Mouse (Mus musculus): ENCODE results near the gene Arfgap3. TPM values are rescaled to one million over a fixed set of nuclear protein-coding genes. Genes with fewer than 3 reads are reported as not detected.
A peak's percentile ranks its signal among the peaks of the same experiment; 100 is the strongest.
"Not testable (repeated sequence)": the region's sequence is repeated elsewhere in the genome, so short reads cannot be mapped to it uniquely, and the experiment has no call there.

Gene Arfgap3
- polyA plus RNA-seq, 1 experiment from 2014 or later = 43.3 TPM

GRCm38 (mm10) chr15:83344157-83344556, 5.9 kb downstream of the Arfgap3 start:
- no peaks in the 10 kb centered on the region for H3K27me3 ChIP-seq
- no peak overlapping the region for H3K4me3 ChIP-seq
- peaks cover 12% of the 10 kb centered on the region for H3K36me3 ChIP-seq
- H3K9me3 ChIP-seq = no peaks in the 10 kb centered on the region
- no peak overlapping the region for H3K27ac ChIP-seq
- 22% methylated on average over 7 of the region's 7 CpGs for WGBS
- no peak overlapping the region for H3K9ac ChIP-seq
- peaks cover 12% of the 10 kb centered on the region for H3K4me1 ChIP-seq
- no peak overlapping the region for H3K4me2 ChIP-seq (replicated peaks)
- no peak for ATAC-seq (ENCODE audit: insufficient number of reproducible peaks, insufficient read depth, low FRiP score, low TSS enrichment)

- no peak for ATAC-seq (ENCODE audit: insufficient number of reproducible peaks, insufficient read depth, low FRiP score, low TSS enrichment)
- 78% methylated on average over 6 of the region's 6 CpGs for WGBS
- no peaks in the 10 kb centered on the region for H3K27me3 ChIP-seq
- no peaks in the 10 kb centered on the region for H3K9me3 ChIP-seq
- H3K9ac ChIP-seq = no peak overlapping the region
- H3K4me3 ChIP-seq = no peak overlapping the region
- H3K4me2 ChIP-seq (replicated peaks) = no peak overlapping the region
- peaks cover under 1% of the 10 kb centered on the region; the same call in 1 of the 2 replicates for H3K4me1 ChIP-seq
- H3K36me3 ChIP-seq = peaks cover 35% of the 10 kb centered on the region
- H3K27ac ChIP-seq = no peak overlapping the region
Observed at GRCm38 (mm10) chr15:83338908-83339307, 11.1 kb downstream of the Arfgap3 start.

- H3K27ac ChIP-seq = no peak overlapping the region
- ATAC-seq (ENCODE audit: insufficient number of reproducible peaks, insufficient read depth, low FRiP score, low TSS enrichment) = no peak
Observed at GRCm38 (mm10) chr15:83337903-83338870, 11.9 kb downstream of the Arfgap3 start.

GRCm38 (mm10) chr15:83332373-83332772, 17.7 kb downstream of the Arfgap3 start:
- no peak for ATAC-seq (ENCODE audit: insufficient number of reproducible peaks, insufficient read depth, low FRiP score, low TSS enrichment)
- Histone ChIP-seq H3K9ac (no peak overlapping the region), H3K4me3 (no peak overlapping the region), H3K36me3 (peaks cover 65% of the 10 kb centered on the region), H3K4me1 (no peaks in the 10 kb centered on the region), H3K27ac (no peak overlapping the region), H3K27me3 (no peaks in the 10 kb centered on the region), H3K9me3 (no peaks in the 10 kb centered on the region), H3K4me2 (replicated peaks) (no peak overlapping the region)
- 79% methylated on average over 3 of the region's 3 CpGs for WGBS

More at GRCm38 (mm10) chr15:83337903-83338870, 11.9 kb downstream of the Arfgap3 start:
- no peaks in the 10 kb centered on the region for H3K9me3 ChIP-seq
- H3K9ac ChIP-seq = no peak overlapping the region
- no peaks in the 10 kb centered on the region for H3K27me3 ChIP-seq
- no peak overlapping the region for H3K4me2 ChIP-seq (replicated peaks)
- H3K36me3 ChIP-seq = peaks cover 39% of the 10 kb centered on the region
- H3K4me1 ChIP-seq = no peaks in the 10 kb centered on the region
- H3K4me3 ChIP-seq = no peak overlapping the region
- WGBS = 86% methylated on average over 8 of the region's 8 CpGs

- no peak overlapping the region for H3K9ac ChIP-seq
- 82% methylated on average over 5 of the region's 5 CpGs for WGBS
- H3K27me3 ChIP-seq = no peaks in the 10 kb centered on the region
- ATAC-seq (ENCODE audit: insufficient number of reproducible peaks, insufficient read depth, low FRiP score, low TSS enrichment) = no peak
- no peak overlapping the region for H3K4me2 ChIP-seq (replicated peaks)
- no peaks in the 10 kb centered on the region for H3K9me3 ChIP-seq
- peaks cover 65% of the 10 kb centered on the region for H3K36me3 ChIP-seq
- no peaks in the 10 kb centered on the region for H3K4me1 ChIP-seq
- no peak overlapping the region for H3K4me3 ChIP-seq
- no peak overlapping the region for H3K27ac ChIP-seq
Observed at GRCm38 (mm10) chr15:83328952-83329351, 21.1 kb downstream of the Arfgap3 start.

GRCm38 (mm10) chr15:83323071-83323470, 27.0 kb downstream of the Arfgap3 start:
- Histone ChIP-seq H3K9ac (no peak overlapping the region), H3K36me3 (peaks cover 66% of the 10 kb centered on the region), H3K4me2 (replicated peaks) (no peak overlapping the region), H3K9me3 (no peaks in the 10 kb centered on the region), H3K27me3 (no peaks in the 10 kb centered on the region), H3K4me1 (no peaks in the 10 kb centered on the region), H3K4me3 (no peak overlapping the region), H3K27ac (no peak overlapping the region)
- no peak for ATAC-seq (ENCODE audit: insufficient number of reproducible peaks, insufficient read depth, low FRiP score, low TSS enrichment)
- WGBS = 85% methylated on average over 2 of the region's 2 CpGs

- H3K4me3 ChIP-seq = no peak overlapping the region
- H3K36me3 ChIP-seq = peaks cover 67% of the 10 kb centered on the region
- no peak overlapping the region for H3K4me2 ChIP-seq (replicated peaks)
- no peak overlapping the region for H3K27ac ChIP-seq
- no peaks in the 10 kb centered on the region for H3K9me3 ChIP-seq
- no peaks in the 10 kb centered on the region for H3K4me1 ChIP-seq
- no peak for ATAC-seq (ENCODE audit: insufficient number of reproducible peaks, insufficient read depth, low FRiP score, low TSS enrichment)
- H3K9ac ChIP-seq = no peak overlapping the region
- WGBS = 74% methylated on average over 1 of the region's 1 CpGs
- no peaks in the 10 kb centered on the region for H3K27me3 ChIP-seq
Observed at GRCm38 (mm10) chr15:83314914-83315313, 35.1 kb downstream of the Arfgap3 start.

GRCm38 (mm10) chr15:83309878-83310277, 40.2 kb downstream of the Arfgap3 start:
- H3K4me2 ChIP-seq (replicated peaks) = no peak overlapping the region
- ATAC-seq (ENCODE audit: insufficient number of reproducible peaks, insufficient read depth, low FRiP score, low TSS enrichment) = no peak
- H3K4me3 ChIP-seq = no peak overlapping the region
- no peak overlapping the region for H3K27ac ChIP-seq
- no peaks in the 10 kb centered on the region for H3K9me3 ChIP-seq
- no peak overlapping the region for H3K9ac ChIP-seq
- peaks cover 73% of the 10 kb centered on the region for H3K36me3 ChIP-seq
- H3K27me3 ChIP-seq = no peaks in the 10 kb centered on the region
- no peaks in the 10 kb centered on the region for H3K4me1 ChIP-seq
- WGBS = 88% methylated on average over 5 of the region's 5 CpGs

- not testable (repeated sequence) for H3K9me3 ChIP-seq; H3K9ac ChIP-seq; H3K4me3 ChIP-seq; H3K27ac ChIP-seq; H3K4me1 ChIP-seq; H3K4me2 ChIP-seq (replicated peaks); H3K27me3 ChIP-seq; ATAC-seq (ENCODE audit: insufficient number of reproducible peaks, insufficient read depth, low FRiP score, low TSS enrichment)
- WGBS = 100% methylated on average over 1 of the region's 1 CpGs
- peaks cover 61% of the 10 kb centered on the region for H3K36me3 ChIP-seq
Observed at GRCm38 (mm10) chr15:83308708-83309107, 41.3 kb downstream of the Arfgap3 start.

- Histone ChIP-seq H3K4me1 (no peaks in the 10 kb centered on the region), H3K9me3 (no peaks in the 10 kb centered on the region), H3K36me3 (peaks cover 49% of the 10 kb centered on the region), H3K27ac (0 out of 2 replicates have a peak overlapping the region, but pooled peaks have one; percentile 8), H3K9ac (no peak overlapping the region), H3K4me3 (no peak overlapping the region), H3K4me2 (replicated peaks) (no peak overlapping the region), H3K27me3 (no peaks in the 10 kb centered on the region)
- ATAC-seq (ENCODE audit: insufficient number of reproducible peaks, insufficient read depth, low FRiP score, low TSS enrichment) = no peak
- WGBS = 91% methylated on average over 12 of the region's 12 CpGs
Observed at GRCm38 (mm10) chr15:83306181-83306580, 43.9 kb downstream of the Arfgap3 start.

- 65% methylated on average over 12 of the region's 12 CpGs for WGBS
- Histone ChIP-seq H3K27me3 (no peaks in the 10 kb centered on the region), H3K9me3 (no peaks in the 10 kb centered on the region), H3K4me1 (no peaks in the 10 kb centered on the region), H3K4me2 (replicated peaks) (no peak overlapping the region), H3K36me3 (peaks cover 43% of the 10 kb centered on the region), H3K27ac (0 out of 2 replicates have a peak overlapping the region, but pooled peaks have one; percentile 8), H3K4me3 (no peak overlapping the region), H3K9ac (no peak overlapping the region)
- no peak for ATAC-seq (ENCODE audit: insufficient number of reproducible peaks, insufficient read depth, low FRiP score, low TSS enrichment)
Observed at GRCm38 (mm10) chr15:83305192-83305921, 44.7 kb downstream of the Arfgap3 start.
